Mouse (Mus musculus) bone marrow, adult 2 months (tissue): ENCODE data around the gene Stk32c. TPM values are rescaled to one million over a fixed set of nuclear protein-coding genes. Genes with fewer than 3 reads are reported as not detected.

Experiments
- H3K27ac ChIP-seq: fragments of 200-500 bp; 2 replicates; pipeline ENCODE4 v1.5.1; 2012; ENCODE audit warnings: low read depth, mild to moderate bottlenecking, control low read depth, inconsistent platforms, low read length; ENCODE audit not compliant: control insufficient read depth, poor library complexity, insufficient read depth
- H3K4me1 ChIP-seq: fragments of 200-500 bp; 2 replicates; pipeline ENCODE4 v1.6.1; 2011; ENCODE audit warnings: low read length; ENCODE audit not compliant: control insufficient read depth, insufficient read depth
- H3K4me3 ChIP-seq: fragments of 200-500 bp; replicated peaks from 2 replicates; pipeline ENCODE3; 2011; ENCODE audit warnings: mild to moderate bottlenecking, low read depth, low read length, control low read depth; ENCODE audit not compliant: control insufficient read depth
- CTCF ChIP-seq: fragments of 200-500 bp; IDR thresholded peaks from 2 replicates; pipeline ENCODE4 v1.5.1; 2011; ENCODE audit warnings: low read length, control low read depth; ENCODE audit not compliant: control insufficient read depth, insufficient read depth
- POLR2A ChIP-seq: fragments of 200-500 bp; IDR thresholded peaks from 2 replicates; pipeline ENCODE4 v1.6.1; 2011; ENCODE audit warnings: low read depth, mild to moderate bottlenecking, control low read depth, low read length, borderline replicate concordance; ENCODE audit not compliant: control insufficient read depth
- WGBS: fragments of 180-500 bp; shearing (Covaris S2); methylation state at CpG from one replicate; pipeline ENCODE4 v1.1.7; 2018; 5-methylcytosine and 5-hydroxymethylcytosine counted together
- polyA plus RNA-seq: library from polyadenylated mRNA; stranded (reverse); fragments of >200 nt; gene quantifications from 2 replicates; pipeline ENCODE4 v1.2.4, GENCODE M21; 2011; ENCODE audit warnings: low replicate concordance; ENCODE audit not compliant: missing spikeins, insufficient read depth, insufficient read length

Stk32c gene
- polyA plus RNA-seq, result 3.2 TPM in 1 of 2 replicates, not detected in the other

- Histone ChIP-seq H3K27ac (peak within 1 kb of the TSS; percentile 62), H3K4me3 (peak within 1 kb of the TSS; percentile 90), H3K4me1 (no peaks in the 10 kb centered on the region)
- WGBS, result 1% methylated on average over 53 of the region's 53 CpGs
- TF ChIP-seq CTCF (peak; percentile 9; the same call in 1 of the 2 replicates), POLR2A (peak; percentile 62; the same call in 1 of the 2 replicates)
Measured at GRCm38 (mm10) chr7:139212754-139213745, at the start of gene Stk32c, which contains the start of gene Lrrc27. Stk32c (minus strand) TSS chr7:139213307. Lrrc27 (plus strand) TSS chr7:139212988.

DNA sequence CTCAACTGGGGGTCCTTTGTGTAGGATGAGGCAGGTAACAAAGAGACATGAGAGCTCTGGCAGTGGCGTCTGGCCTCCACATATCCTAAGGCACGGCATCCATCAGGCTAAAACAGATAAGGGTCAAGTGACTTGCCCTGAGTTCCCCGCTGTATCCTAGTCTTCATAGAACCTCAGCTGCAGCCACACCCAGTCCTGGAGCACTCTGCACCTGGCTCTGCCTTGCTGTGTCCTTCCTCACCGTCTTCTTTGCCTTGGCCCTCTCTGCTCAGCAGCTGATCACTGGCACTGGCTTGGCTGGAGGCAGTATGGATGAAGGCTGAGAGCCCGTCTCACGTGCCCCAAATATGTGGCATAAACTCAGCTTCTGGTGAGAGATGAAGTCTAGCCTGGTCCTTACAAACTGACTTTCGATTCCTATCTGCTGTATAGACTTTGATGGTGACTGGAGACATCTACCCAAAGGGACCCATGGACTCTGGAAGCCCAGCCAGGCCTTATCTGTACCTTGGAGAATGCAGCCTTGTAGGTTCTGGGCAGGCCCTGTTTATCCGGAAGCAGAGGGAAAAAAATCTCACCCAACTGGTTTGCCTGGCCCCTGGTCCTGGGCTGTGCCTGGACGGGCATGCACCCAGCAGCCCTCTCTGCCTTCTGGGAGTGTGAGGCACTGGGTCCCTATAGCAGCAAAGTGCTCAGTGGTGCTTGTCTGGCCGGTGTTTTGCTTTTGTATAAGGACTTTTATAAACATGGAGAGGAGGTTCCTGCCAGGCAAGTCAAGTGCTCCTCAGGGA, 44.8 kb upstream of the Stk32c start:
- Histone ChIP-seq H3K4me1 (no peaks in the 10 kb centered on the region), H3K27ac (no peak overlapping the region), H3K4me3 (no peak overlapping the region)
- 87% methylated on average over 10 of the region's 10 CpGs for WGBS
- TF ChIP-seq POLR2A (no peak), CTCF (no peak)

DNA sequence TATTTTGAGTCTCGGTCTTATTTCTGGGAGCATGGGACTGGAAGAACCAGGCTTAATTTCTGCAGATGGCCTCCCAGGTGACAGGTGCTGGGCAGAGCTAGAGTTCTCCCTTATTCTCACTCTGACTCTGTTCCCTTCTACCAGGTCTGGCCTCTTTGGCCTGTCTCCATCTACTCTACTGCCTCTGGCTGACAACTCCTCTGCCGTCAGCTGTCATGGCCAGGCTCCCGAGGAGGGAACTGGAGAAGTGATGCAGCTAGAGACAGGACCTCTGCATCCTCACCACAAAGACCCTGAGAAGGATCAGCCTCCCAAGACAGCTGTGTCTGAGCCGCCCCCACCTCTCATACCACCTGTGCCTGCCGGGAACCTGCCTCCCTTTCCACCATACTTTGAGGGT, 41.5 kb upstream of the Stk32c start:
- H3K27ac ChIP-seq, result no peak overlapping the region
- H3K4me3 ChIP-seq, result no peak overlapping the region
- no peaks in the 10 kb centered on the region for H3K4me1 ChIP-seq
- no peak for TF ChIP-seq CTCF
- TF ChIP-seq POLR2A, result no peak
- 84% methylated on average over 5 of the region's 5 CpGs for WGBS

DNA sequence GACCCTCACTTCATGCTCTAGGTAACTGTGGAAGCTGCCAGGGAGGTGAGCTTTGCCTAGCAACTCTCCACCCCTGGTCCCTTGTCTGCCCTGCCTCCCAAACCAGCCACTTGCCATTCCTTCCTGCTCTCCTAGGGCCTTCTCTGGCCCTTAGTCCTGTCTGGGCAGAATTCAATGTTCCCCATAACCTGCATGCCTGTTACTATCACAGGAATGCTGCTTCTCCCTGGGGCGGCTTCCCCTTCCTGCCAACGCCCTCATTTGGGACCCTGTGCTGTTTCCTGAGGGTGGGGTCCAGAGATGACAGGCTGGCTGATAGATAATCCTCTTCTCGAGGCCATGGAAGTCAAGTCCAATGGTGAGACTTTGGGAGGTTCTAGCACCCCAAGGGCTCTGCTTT, 40.4 kb upstream of the Stk32c start:
- 37% methylated on average over 3 of the region's 3 CpGs for WGBS

DNA sequence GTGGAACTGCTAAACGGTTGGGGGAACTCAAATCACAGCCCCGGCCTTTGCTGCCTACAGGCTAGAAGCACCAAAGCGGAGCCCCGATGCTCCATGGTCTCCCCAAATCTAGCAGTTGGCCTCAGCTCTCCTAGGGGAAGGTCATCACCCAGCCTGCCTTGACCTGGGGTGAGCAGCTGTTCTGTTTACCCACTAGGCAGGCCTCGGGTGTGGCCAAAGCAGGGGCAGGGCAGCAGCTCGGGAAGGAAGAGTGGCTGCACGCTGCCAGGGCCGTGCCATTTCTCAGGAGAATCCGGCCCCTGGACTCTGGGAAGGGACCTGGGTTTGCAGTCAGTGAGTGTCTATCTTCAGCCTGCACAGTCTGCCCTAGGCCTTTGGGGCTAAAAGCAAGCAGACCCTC, 39.9 kb upstream of the Stk32c start:
- 73% methylated on average over 9 of the region's 9 CpGs for WGBS
- H3K27ac ChIP-seq, result no peak overlapping the region
- no peaks in the 10 kb centered on the region for H3K4me1 ChIP-seq

More for the DNA sequence above, 40.4 kb upstream of the Stk32c start:
- TF ChIP-seq POLR2A (no peak), CTCF (no peak)
- Histone ChIP-seq H3K4me3 (no peak overlapping the region), H3K27ac (no peak overlapping the region), H3K4me1 (no peaks in the 10 kb centered on the region)

GRCm38 (mm10) chr7:139252566-139252965, 39.5 kb upstream of the Stk32c start:
- Histone ChIP-seq H3K4me1 (no peaks in the 10 kb centered on the region), H3K27ac (no peak overlapping the region), H3K4me3 (no peak overlapping the region)
- TF ChIP-seq POLR2A, result no peak
- TF ChIP-seq CTCF, result no peak
- WGBS, result 71% methylated on average over 7 of the region's 7 CpGs

More for the DNA sequence above, 39.9 kb upstream of the Stk32c start:
- TF ChIP-seq CTCF, result no peak
- no peak for TF ChIP-seq POLR2A
- no peak overlapping the region for H3K4me3 ChIP-seq

DNA sequence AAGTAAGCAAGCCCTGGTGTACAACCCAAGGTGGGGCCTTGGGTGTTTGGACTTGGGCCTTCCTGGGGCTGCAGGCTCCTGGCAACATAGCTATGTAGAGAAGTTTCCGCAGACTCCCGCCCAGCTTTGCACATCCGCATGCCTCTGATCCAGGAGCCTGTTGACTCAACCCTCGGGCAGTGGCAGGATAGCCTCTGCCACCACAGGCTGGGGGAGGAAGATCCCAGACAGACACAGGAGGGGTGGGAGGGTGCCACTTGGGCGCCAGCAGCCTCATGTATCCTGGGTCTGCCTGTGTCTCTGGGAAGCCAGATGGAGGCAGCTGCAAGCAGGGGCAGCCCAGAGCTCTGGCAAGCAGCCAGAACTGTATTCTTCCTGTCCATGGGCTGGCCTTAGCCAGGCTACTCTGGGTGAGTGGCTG, 38.8 kb upstream of the Stk32c start:
- H3K4me3 ChIP-seq, result no peak overlapping the region
- 74% methylated on average over 5 of the region's 5 CpGs for WGBS
- H3K4me1 ChIP-seq, result no peaks in the 10 kb centered on the region
- H3K27ac ChIP-seq, result no peak overlapping the region
- TF ChIP-seq CTCF (no peak), POLR2A (no peak)
